Mouse (Mus musculus) lung, postnatal 0 days (tissue): ENCODE results near the gene Ino80b. TPM values are rescaled to one million over a fixed set of nuclear protein-coding genes. Genes with fewer than 3 reads are reported as not detected.

Experiments used
- ATAC-seq: fragments of 200-750 bp; cut with Nextera tagmentation; 2 replicates; pipeline ENCODE4 v1.8.0; 2017; ENCODE audit warnings: moderate library complexity
- DNase-seq: peaks from one replicate; pipeline ENCODE4 v3.0.0-alpha.2; 2016; ENCODE audit warnings: low spot score
- H3K27ac ChIP-seq: fragments of 300-500 bp; sonication (generic); 2 replicates; pipeline ENCODE4 v1.5.1; 2014; ENCODE audit warnings: antibody characterized with exemption, mild to moderate bottlenecking, low read length, mixed read lengths
- H3K27me3 ChIP-seq: fragments of 300-500 bp; sonication (generic); replicated peaks from 2 replicates; pipeline ENCODE4 v1.6.1; 2014; ENCODE audit warnings: low read length, mixed read lengths; ENCODE audit not compliant: insufficient read depth
- H3K36me3 ChIP-seq: fragments of 300-500 bp; sonication (generic); 2 replicates; pipeline ENCODE4 v1.6.1; 2014; ENCODE audit warnings: low read length, mixed read lengths; ENCODE audit not compliant: insufficient read depth
- H3K4me1 ChIP-seq: fragments of 300-500 bp; sonication (generic); 2 replicates; pipeline ENCODE4 v1.6.1; 2014; ENCODE audit warnings: antibody characterized with exemption, low read depth, low read length, mixed read lengths; ENCODE audit not compliant: insufficient read depth
- H3K4me2 ChIP-seq: fragments of 300-500 bp; sonication (generic); replicated peaks from 2 replicates; pipeline ENCODE4 v1.6.1; 2014; ENCODE audit warnings: low read depth, mild to moderate bottlenecking, low read length, moderate library complexity, mixed read lengths
- H3K4me3 ChIP-seq: fragments of 300-500 bp; sonication (generic); 2 replicates; pipeline ENCODE4 v1.5.1; 2014; ENCODE audit warnings: low read depth, low read length
- H3K9ac ChIP-seq: fragments of 300-500 bp; sonication (generic); replicated peaks from 2 replicates; pipeline ENCODE4 v1.6.1; 2014; ENCODE audit warnings: low read depth, mild to moderate bottlenecking
- H3K9me3 ChIP-seq: fragments of 300-500 bp; sonication (generic); 2 replicates; pipeline ENCODE4 v1.6.1; 2016; ENCODE audit warnings: low read length, mixed read lengths
- CTCF ChIP-seq: IDR thresholded peaks from 2 replicates; pipeline ENCODE4 v1.5.1; 2016; ENCODE audit warnings: antibody characterized with exemption, mild to moderate bottlenecking
- EP300 ChIP-seq: IDR thresholded peaks from 2 replicates; pipeline ENCODE4 v1.6.1; 2016; ENCODE audit warnings: antibody characterized with exemption, mild to moderate bottlenecking, control low read depth
- WGBS: fragments of 180-500 bp; shearing (Covaris S2); extraction: QIAGEN DNeasy Blood & Tissue Kit; methylation state at CpG from one replicate; pipeline ENCODE4 v1.1.7; 2014; 5-methylcytosine and 5-hydroxymethylcytosine counted together
- polyA plus RNA-seq: library from polyadenylated mRNA; unstranded; fragments of >200 nt; fragmentation: Nextera tagmentation; extraction: Ambion mirVana; gene quantifications from 2 replicates; pipeline ENCODE4 v1.2.1, GENCODE M21; 2015

Ino80b gene
- polyA plus RNA-seq, 1 experiment from 2014 or later, result 14.5 TPM

DNA sequence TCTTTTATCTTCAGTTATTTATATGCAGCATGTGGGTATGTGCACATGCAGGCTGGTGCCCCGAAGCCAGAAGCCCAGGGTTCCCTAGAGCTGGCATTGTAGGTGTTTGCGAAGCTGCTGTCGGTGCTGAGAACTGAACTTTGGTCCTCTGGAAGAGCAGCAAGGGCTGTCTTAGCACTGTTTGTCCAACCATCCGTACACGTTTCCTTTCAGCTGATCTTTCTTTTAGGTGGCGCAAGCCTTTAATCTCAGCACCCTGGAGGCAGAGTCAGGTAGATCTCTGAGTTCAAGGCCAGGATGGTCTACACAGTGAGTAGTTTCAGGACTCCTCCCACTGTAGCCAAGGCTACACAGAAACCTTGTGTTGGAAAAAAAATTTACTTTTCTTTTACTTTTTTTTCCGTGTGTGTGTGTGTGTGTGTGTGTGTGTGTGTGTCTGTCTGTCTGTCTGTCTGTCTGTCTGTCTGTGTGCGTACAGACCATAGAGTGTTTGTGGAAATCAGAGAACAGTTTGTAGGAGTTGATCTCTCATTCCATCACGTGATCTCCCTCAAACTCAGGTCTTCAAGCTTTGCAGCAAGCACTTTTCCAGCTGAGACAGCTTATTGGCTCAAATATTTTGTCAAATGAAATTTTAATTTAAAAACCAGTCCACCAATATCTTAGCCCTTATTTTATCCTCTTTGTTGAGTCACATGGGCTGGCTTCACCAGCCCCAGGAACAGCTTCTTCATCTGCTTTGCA lies 7.1 kb upstream of the Ino80b start:
- TF ChIP-seq EP300, result no peak
- TF ChIP-seq CTCF, result no peak

GRCm38 (mm10) chr6:83131469-83132034 lies 6.3 kb upstream of the Ino80b start:
- Histone ChIP-seq H3K9me3 (no peaks in the 10 kb centered on the region), H3K9ac (no peak overlapping the region), H3K4me1 (peaks cover 17% of the 10 kb centered on the region; the same call in 1 of the 2 replicates), H3K4me3 (no peak overlapping the region), H3K27me3 (no peaks in the 10 kb centered on the region), H3K27ac (peak overlapping the region; percentile 54), H3K4me2 (0 out of 2 replicates have a peak overlapping the region, but pooled peaks have one; percentile 0), H3K36me3 (no peaks in the 10 kb centered on the region)
- 32% methylated on average over 6 of the region's 6 CpGs for WGBS
- DNase-seq, result peak; percentile 90
- TF ChIP-seq CTCF, result no peak
- TF ChIP-seq EP300, result peak; percentile 82
- peak; percentile 82 for ATAC-seq

More for the DNA sequence above, 7.1 kb upstream of the Ino80b start:
- Histone ChIP-seq H3K4me1 (peaks cover 20% of the 10 kb centered on the region; the same call in 1 of the 2 replicates), H3K27ac (0 out of 2 replicates have a peak overlapping the region, but pooled peaks have one; percentile 11), H3K27me3 (no peaks in the 10 kb centered on the region), H3K9ac (no peak overlapping the region), H3K9me3 (no peaks in the 10 kb centered on the region), H3K4me2 (no peak overlapping the region), H3K36me3 (no peaks in the 10 kb centered on the region), H3K4me3 (no peak overlapping the region)
- DNase-seq (no peak), ATAC-seq (no peak)
- 58% methylated on average over 9 of the region's 9 CpGs for WGBS

DNA sequence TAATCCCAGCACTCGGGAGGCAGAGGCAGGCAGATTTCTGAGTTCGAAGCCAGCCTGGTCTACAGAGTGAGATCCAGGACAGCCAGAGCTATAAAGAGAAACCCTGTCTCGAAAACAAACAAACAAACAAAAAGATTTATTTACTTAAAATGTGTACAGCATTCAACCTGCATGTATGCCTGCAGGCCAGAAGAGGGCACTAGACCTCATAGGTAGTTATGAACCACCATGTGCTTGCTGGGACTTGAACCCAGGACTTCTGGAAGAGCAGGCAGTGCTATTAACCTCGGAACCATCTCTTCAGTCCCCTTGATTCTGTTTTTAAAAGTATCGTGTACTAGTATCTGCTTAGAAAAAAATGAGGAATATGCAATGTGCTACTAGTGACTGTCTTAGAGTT lies 2.2 kb upstream of the Ino80b start:
- no peaks in the 10 kb centered on the region for H3K36me3 ChIP-seq
- TF ChIP-seq EP300 (no peak), CTCF (peak; percentile 49)
- H3K9ac ChIP-seq, result no peak overlapping the region
- ATAC-seq, result no peak
- no peak overlapping the region for H3K4me2 ChIP-seq
- H3K27me3 ChIP-seq, result no peaks in the 10 kb centered on the region
- H3K27ac ChIP-seq, result no peak overlapping the region
- no peak for DNase-seq
- peaks cover 9% of the 10 kb centered on the region for H3K4me1 ChIP-seq
- WGBS, result 87% methylated on average over 5 of the region's 5 CpGs
- H3K9me3 ChIP-seq, result no peaks in the 10 kb centered on the region
- no peak overlapping the region for H3K4me3 ChIP-seq

GRCm38 (mm10) chr6:83124851-83125312 lies 349 bp downstream of the Ino80b start:
- Histone ChIP-seq H3K9me3 (no peaks in the 10 kb centered on the region), H3K4me1 (peaks cover 15% of the 10 kb centered on the region), H3K36me3 (no peaks in the 10 kb centered on the region), H3K4me2 (peak overlapping the region; percentile 71), H3K27me3 (no peaks in the 10 kb centered on the region), H3K27ac (no peak overlapping the region), H3K4me3 (peak overlapping the region; percentile 65), H3K9ac (peak overlapping the region; percentile 34)
- 2% methylated on average over 30 of the region's 30 CpGs for WGBS
- DNase-seq, result peak; percentile 96
- peak; percentile 29 for ATAC-seq
- TF ChIP-seq CTCF, result no peak
- TF ChIP-seq EP300, result peak; percentile 62

- Histone ChIP-seq H3K36me3 (no peaks in the 10 kb centered on the region), H3K9ac (no peak overlapping the region), H3K4me2 (no peak overlapping the region), H3K4me1 (peaks cover 15% of the 10 kb centered on the region), H3K27ac (no peak overlapping the region), H3K27me3 (no peaks in the 10 kb centered on the region), H3K9me3 (no peaks in the 10 kb centered on the region), H3K4me3 (no peak overlapping the region)
- 72% methylated on average over 5 of the region's 5 CpGs for WGBS
- ATAC-seq (no peak), DNase-seq (no peak)
- no peak for TF ChIP-seq CTCF
Observed at GRCm38 (mm10) chr6:83122961-83123360, 2.3 kb downstream of the Ino80b start.

DNA sequence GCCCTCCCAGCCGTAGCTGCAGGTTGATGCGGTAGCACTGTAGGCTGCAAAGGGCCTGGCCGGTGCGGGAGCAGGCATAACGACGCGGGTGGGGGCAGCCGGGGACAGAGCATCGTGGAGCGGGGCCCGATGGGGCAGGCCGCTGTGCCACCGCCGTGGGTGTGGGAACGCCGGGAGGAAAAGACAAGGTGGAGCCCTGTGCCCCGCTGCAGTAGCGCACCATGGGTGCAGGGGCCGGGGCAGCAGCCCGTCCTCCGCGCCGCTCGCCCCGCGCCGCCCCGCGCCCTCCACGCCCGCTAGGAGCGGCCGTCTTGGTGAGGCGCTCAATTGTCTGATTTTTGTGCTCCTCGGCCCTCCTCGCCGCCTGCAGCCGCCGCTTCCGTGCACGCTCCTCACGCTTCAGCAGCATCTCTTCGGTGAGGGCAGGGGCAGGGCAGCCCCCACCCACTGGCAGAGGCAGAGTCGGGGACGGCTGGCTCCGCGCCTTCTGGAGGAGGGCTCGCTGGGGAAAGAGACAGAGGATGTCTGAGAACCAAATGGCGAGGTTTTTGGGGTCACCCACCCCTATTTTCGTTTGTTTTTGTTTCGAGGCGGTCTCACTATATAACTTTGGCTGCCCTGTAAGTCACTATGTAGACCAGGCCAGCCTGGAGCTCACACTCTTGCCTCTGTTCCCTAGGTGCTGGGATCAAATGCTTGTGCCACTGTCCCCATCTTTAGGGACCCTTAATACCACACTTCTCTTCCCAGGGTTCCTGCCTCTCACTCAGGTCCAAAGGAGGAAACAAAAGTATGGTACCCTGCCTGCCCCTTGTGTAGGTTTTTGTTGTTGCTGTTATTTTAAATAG lies 3.1 kb downstream of the Ino80b start:
- peak overlapping the region; percentile 86 for H3K27ac ChIP-seq
- no peak for TF ChIP-seq CTCF
- peak overlapping the region; percentile 98 for H3K4me2 ChIP-seq
- peaks cover 15% of the 10 kb centered on the region for H3K4me1 ChIP-seq
- H3K36me3 ChIP-seq, result no peaks in the 10 kb centered on the region
- no peaks in the 10 kb centered on the region for H3K27me3 ChIP-seq
- under 1% methylated on average over 28 of the region's 52 CpGs for WGBS
- DNase-seq (no peak), ATAC-seq (peak; percentile 27)
- no peaks in the 10 kb centered on the region for H3K9me3 ChIP-seq
- peak overlapping the region; percentile 59 for H3K9ac ChIP-seq
- peak overlapping the region; percentile 61 for H3K4me3 ChIP-seq
